Mouse (Mus musculus): ENCODE measurements around the gene Gnb1l. TPM values are rescaled to one million over a fixed set of nuclear protein-coding genes. Genes with fewer than 3 reads are reported as not detected.

Gene Gnb1l
- polyA plus RNA-seq, 1 experiment: 13.3 TPM

DNA sequence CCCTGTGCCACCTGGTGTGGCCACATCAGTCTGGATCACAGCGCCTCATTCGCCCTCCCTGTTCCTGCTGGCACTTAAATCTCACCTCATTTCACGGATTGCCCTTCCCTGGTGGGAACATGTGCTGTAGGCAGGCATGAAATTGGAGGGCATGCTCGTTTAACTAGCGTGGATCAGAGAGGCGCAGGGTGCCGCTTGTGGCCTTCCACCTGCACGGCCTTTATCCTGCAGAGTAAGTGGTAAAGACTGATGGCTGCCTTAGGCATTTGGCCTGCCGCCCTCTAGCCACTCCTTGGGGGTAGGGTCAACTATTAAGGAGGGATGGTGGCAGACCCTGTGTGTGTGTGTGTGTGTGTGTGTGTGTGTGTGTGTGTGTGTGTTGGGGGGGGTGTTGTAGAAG lies 36.5 kb upstream of the Gnb1l start:
- no peaks in the 10 kb centered on the region for H3K79me2 ChIP-seq (ENCODE audit: control insufficient read depth, insufficient read depth)
- H3ac ChIP-seq (ENCODE audit: control insufficient read depth, insufficient read length, low read depth): no peak overlapping the region
- no peak overlapping the region for H3K4me3 ChIP-seq (ENCODE audit: insufficient read depth, poor library complexity, severe bottlenecking)
- no peaks in the 10 kb centered on the region for H3K27me3 ChIP-seq (ENCODE audit: control insufficient read depth, insufficient read depth, insufficient read length)
- TF ChIP-seq USF1 (IDR thresholded peaks at IDR 0.05; ENCODE audit: low read depth) (no peak), MAX (IDR thresholded peaks at IDR 0.05) (no peak), FOSL1 (IDR thresholded peaks at IDR 0.05; ENCODE audit: insufficient read depth, low read length, poor library complexity, severe bottlenecking) (no peak), CTCF (IDR thresholded peaks at IDR 0.05; ENCODE audit: control insufficient read depth, insufficient read depth, insufficient read length) (no peak), MYOD1 (IDR thresholded peaks at IDR 0.05; ENCODE audit: control insufficient read depth, insufficient read length, low read depth) (no peak), MYOG (IDR thresholded peaks at IDR 0.05; ENCODE audit: control insufficient read depth, extremely low read depth, insufficient read length) (no peak), CEBPB (IDR thresholded peaks at IDR 0.05; ENCODE audit: low read depth) (no peak)
- H3K36me3 ChIP-seq (ENCODE audit: control insufficient read depth, insufficient read depth): no peaks in the 10 kb centered on the region
- H3K79me3 ChIP-seq (ENCODE audit: low read depth): no peaks in the 10 kb centered on the region

DNA sequence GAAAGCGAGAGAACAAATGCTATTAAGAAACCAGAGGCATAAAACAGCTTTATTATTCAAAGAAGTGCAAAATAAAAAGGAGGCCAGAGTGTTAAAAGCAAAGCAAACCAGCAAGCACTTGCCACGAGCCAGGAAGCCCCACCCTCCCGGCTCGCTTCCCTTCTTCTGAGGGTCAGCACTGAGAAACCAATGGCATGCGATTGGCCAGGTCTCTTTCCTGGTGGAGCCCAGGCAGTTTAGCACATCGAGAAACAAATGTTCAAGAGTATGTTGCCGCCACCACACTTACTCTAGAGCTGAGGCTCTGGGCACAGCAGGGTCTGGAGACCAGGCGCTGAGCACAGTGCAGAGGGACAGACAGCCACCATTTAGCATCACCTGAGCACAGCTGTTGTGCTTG lies 35.9 kb upstream of the Gnb1l start:
- no peaks in the 10 kb centered on the region for H3K79me2 ChIP-seq (ENCODE audit: control insufficient read depth, insufficient read depth)

DNA sequence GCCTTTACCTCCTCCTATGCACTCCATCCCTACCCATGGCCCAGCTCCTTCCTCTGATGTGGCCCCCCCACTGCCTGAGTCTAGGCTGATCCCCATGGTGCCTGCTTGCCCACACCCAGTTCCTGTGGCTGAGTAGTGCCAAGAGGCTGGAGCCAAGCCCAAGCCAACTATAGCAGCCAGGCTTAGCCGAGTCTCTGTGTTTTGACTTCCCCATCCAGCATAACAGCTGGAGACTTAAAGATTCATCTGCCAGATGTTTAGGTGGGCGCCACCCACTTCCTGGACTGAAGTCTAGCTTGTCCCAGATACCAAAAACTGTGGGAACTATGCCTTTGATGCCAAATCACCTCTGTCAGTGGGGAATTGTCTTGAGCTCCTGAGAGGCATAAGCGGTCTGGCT lies 34.2 kb upstream of the Gnb1l start:
- no peak overlapping the region for H3ac ChIP-seq (ENCODE audit: control insufficient read depth, insufficient read length, low read depth)
- no peaks in the 10 kb centered on the region for H3K27me3 ChIP-seq (ENCODE audit: control insufficient read depth, insufficient read depth, insufficient read length)
- no peaks in the 10 kb centered on the region for H3K79me3 ChIP-seq (ENCODE audit: low read depth)
- peaks cover 3% of the 10 kb centered on the region for H3K36me3 ChIP-seq (ENCODE audit: control insufficient read depth, insufficient read depth)
- H3K4me3 ChIP-seq (ENCODE audit: insufficient read depth, poor library complexity, severe bottlenecking): no peak overlapping the region
- H3K79me2 ChIP-seq (ENCODE audit: control insufficient read depth, insufficient read depth): no peaks in the 10 kb centered on the region
- TF ChIP-seq MYOD1 (IDR thresholded peaks at IDR 0.05; ENCODE audit: control insufficient read depth, insufficient read length, low read depth): peak; percentile 59
- TF ChIP-seq FOSL1 (IDR thresholded peaks at IDR 0.05; ENCODE audit: insufficient read depth, low read length, poor library complexity, severe bottlenecking): no peak

More for the DNA sequence above, 35.9 kb upstream of the Gnb1l start:
- no peak for TF ChIP-seq MAX (IDR thresholded peaks at IDR 0.05)
- TF ChIP-seq USF1 (IDR thresholded peaks at IDR 0.05; ENCODE audit: low read depth): no peak
- no peak for TF ChIP-seq CTCF (IDR thresholded peaks at IDR 0.05; ENCODE audit: control insufficient read depth, insufficient read depth, insufficient read length)
- TF ChIP-seq MYOG (IDR thresholded peaks at IDR 0.05; ENCODE audit: control insufficient read depth, extremely low read depth, insufficient read length): no peak
- TF ChIP-seq CEBPB (IDR thresholded peaks at IDR 0.05; ENCODE audit: low read depth): no peak
- TF ChIP-seq FOSL1 (IDR thresholded peaks at IDR 0.05; ENCODE audit: insufficient read depth, low read length, poor library complexity, severe bottlenecking): no peak
- no peak for TF ChIP-seq MYOD1 (IDR thresholded peaks at IDR 0.05; ENCODE audit: control insufficient read depth, insufficient read length, low read depth)
- Histone ChIP-seq H3K36me3 (ENCODE audit: control insufficient read depth, insufficient read depth) (no peaks in the 10 kb centered on the region), H3K27me3 (ENCODE audit: control insufficient read depth, insufficient read depth, insufficient read length) (no peaks in the 10 kb centered on the region), H3K79me3 (ENCODE audit: low read depth) (no peaks in the 10 kb centered on the region), H3ac (ENCODE audit: control insufficient read depth, insufficient read length, low read depth) (no peak overlapping the region), H3K4me3 (ENCODE audit: insufficient read depth, poor library complexity, severe bottlenecking) (no peak overlapping the region)

DNA sequence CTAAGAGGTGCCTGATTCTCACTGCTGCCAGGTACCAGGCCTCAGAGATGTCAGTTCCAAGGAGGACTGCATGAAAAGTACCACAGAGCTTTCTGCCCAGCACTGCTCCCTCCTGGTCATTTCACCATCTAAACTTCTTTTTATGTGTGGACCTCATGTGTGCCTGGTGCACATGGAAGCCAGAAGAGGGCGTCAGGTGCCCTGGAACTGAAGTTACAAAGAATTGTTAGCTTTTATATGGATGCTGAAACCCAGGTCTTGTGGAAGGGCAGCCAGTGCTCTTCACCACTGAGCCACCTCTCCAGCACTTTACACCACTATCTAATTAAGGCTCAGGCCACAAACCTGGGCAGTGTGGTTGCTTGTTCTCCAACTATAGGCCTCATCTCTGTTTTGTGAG lies 27.7 kb upstream of the Gnb1l start:
- no peak for TF ChIP-seq MYOG (IDR thresholded peaks at IDR 0.05; ENCODE audit: control insufficient read depth, extremely low read depth, insufficient read length)
- no peak for TF ChIP-seq CTCF (IDR thresholded peaks at IDR 0.05; ENCODE audit: control insufficient read depth, insufficient read depth, insufficient read length)
- no peak for TF ChIP-seq FOSL1 (IDR thresholded peaks at IDR 0.05; ENCODE audit: insufficient read depth, low read length, poor library complexity, severe bottlenecking)

DNA sequence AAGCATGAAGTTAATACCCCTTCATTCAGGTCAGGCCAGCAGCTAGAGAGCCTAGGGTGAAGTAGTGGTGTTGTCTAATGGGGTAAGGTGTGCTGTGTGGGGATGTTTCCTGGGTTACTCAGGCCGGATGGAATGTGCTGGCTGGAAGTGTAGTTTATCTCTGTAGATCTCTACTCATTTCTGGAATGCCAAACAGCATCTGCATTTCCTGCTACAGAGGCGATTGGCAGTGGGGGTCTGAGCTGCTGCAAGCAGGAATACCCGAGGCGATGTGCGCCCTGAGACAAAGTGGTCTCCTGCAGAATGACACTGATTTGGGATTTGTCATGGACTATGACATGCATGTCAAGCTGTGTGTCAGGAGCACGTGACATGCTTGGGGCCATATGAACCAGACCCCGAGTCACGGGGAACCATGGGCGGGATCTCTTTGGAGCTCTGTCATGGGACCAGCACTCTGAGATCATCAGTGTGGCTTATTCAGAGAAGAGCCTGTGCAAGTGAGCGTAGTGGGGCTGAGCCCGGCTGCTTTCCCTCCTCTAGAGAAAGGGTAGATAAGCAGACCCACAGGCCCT lies 27.0 kb upstream of the Gnb1l start:
- peaks cover 13% of the 10 kb centered on the region for H3K36me3 ChIP-seq (ENCODE audit: control insufficient read depth, insufficient read depth)
- no peak for TF ChIP-seq CTCF (IDR thresholded peaks at IDR 0.05; ENCODE audit: control insufficient read depth, insufficient read depth, insufficient read length)
- no peak for TF ChIP-seq FOSL1 (IDR thresholded peaks at IDR 0.05; ENCODE audit: insufficient read depth, low read length, poor library complexity, severe bottlenecking)
- TF ChIP-seq MYOG (IDR thresholded peaks at IDR 0.05; ENCODE audit: control insufficient read depth, extremely low read depth, insufficient read length): no peak
- no peak for TF ChIP-seq USF1 (IDR thresholded peaks at IDR 0.05; ENCODE audit: low read depth)
- TF ChIP-seq CEBPB (IDR thresholded peaks at IDR 0.05; ENCODE audit: low read depth): no peak
- no peak for TF ChIP-seq MYOD1 (IDR thresholded peaks at IDR 0.05; ENCODE audit: control insufficient read depth, insufficient read length, low read depth)
- no peak for TF ChIP-seq MAX (IDR thresholded peaks at IDR 0.05)

More for the DNA sequence above, 27.7 kb upstream of the Gnb1l start:
- Histone ChIP-seq H3K36me3 (ENCODE audit: control insufficient read depth, insufficient read depth) (peaks cover 11% of the 10 kb centered on the region), H3K27me3 (ENCODE audit: control insufficient read depth, insufficient read depth, insufficient read length) (no peaks in the 10 kb centered on the region), H3K4me3 (ENCODE audit: insufficient read depth, poor library complexity, severe bottlenecking) (no peak overlapping the region), H3K79me2 (ENCODE audit: control insufficient read depth, insufficient read depth) (no peaks in the 10 kb centered on the region), H3ac (ENCODE audit: control insufficient read depth, insufficient read length, low read depth) (no peak overlapping the region), H3K79me3 (ENCODE audit: low read depth) (no peaks in the 10 kb centered on the region)

DNA sequence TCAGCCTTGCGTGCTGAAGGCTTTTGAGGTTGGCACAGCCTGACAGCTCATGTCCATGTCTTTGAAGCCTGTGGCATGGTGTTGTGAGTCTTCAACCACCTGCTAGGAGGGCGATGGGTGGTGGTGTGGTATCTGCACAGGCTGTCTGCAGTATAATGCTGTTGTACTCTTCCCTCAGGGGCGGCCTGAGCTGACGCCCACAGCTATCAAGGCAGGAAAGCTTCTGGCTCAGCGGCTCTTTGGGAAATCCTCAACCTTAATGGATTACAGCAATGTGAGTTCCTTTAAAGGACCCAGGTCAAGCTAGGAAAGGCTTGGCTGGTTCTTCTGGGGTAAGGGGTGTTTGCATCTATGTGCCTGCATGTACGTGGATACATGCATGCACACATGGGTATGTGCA lies 26.5 kb upstream of the Gnb1l start:
- no peaks in the 10 kb centered on the region for H3K79me2 ChIP-seq (ENCODE audit: control insufficient read depth, insufficient read depth)
- H3ac ChIP-seq (ENCODE audit: control insufficient read depth, insufficient read length, low read depth): no peak overlapping the region
- no peak for TF ChIP-seq CEBPB (IDR thresholded peaks at IDR 0.05; ENCODE audit: low read depth)
- no peak for TF ChIP-seq MYOD1 (IDR thresholded peaks at IDR 0.05; ENCODE audit: control insufficient read depth, insufficient read length, low read depth)
- TF ChIP-seq MAX (IDR thresholded peaks at IDR 0.05): no peak
- no peak for TF ChIP-seq MYOG (IDR thresholded peaks at IDR 0.05; ENCODE audit: control insufficient read depth, extremely low read depth, insufficient read length)
- TF ChIP-seq CTCF (IDR thresholded peaks at IDR 0.05; ENCODE audit: control insufficient read depth, insufficient read depth, insufficient read length): no peak
- no peak for TF ChIP-seq FOSL1 (IDR thresholded peaks at IDR 0.05; ENCODE audit: insufficient read depth, low read length, poor library complexity, severe bottlenecking)
- no peak for TF ChIP-seq USF1 (IDR thresholded peaks at IDR 0.05; ENCODE audit: low read depth)
- peaks cover 13% of the 10 kb centered on the region for H3K36me3 ChIP-seq (ENCODE audit: control insufficient read depth, insufficient read depth)
- no peaks in the 10 kb centered on the region for H3K27me3 ChIP-seq (ENCODE audit: control insufficient read depth, insufficient read depth, insufficient read length)
- H3K79me3 ChIP-seq (ENCODE audit: low read depth): no peaks in the 10 kb centered on the region
- no peak overlapping the region for H3K4me3 ChIP-seq (ENCODE audit: insufficient read depth, poor library complexity, severe bottlenecking)

More for the DNA sequence above, 27.0 kb upstream of the Gnb1l start:
- H3K4me3 ChIP-seq (ENCODE audit: insufficient read depth, poor library complexity, severe bottlenecking): no peak overlapping the region
- H3K79me2 ChIP-seq (ENCODE audit: control insufficient read depth, insufficient read depth): no peaks in the 10 kb centered on the region
- no peaks in the 10 kb centered on the region for H3K79me3 ChIP-seq (ENCODE audit: low read depth)
- H3K27me3 ChIP-seq (ENCODE audit: control insufficient read depth, insufficient read depth, insufficient read length): no peaks in the 10 kb centered on the region
- no peak overlapping the region for H3ac ChIP-seq (ENCODE audit: control insufficient read depth, insufficient read length, low read depth)
